Mouse (Mus musculus) liver, embryonic 16.5 days (tissue): ENCODE data around the gene Cyp1a2. TPM values are rescaled to one million over a fixed set of nuclear protein-coding genes. Genes with fewer than 3 reads are reported as not detected.

Experiments used
- ATAC-seq: fragments of 200-750 bp; cut with Nextera tagmentation; 2 replicates; pipeline ENCODE4 v1.8.0; 2017; ENCODE audit warnings: low read depth, mild to moderate bottlenecking, moderate number of reproducible peaks, moderate library complexity
- H3K27ac ChIP-seq: fragments of 300-500 bp; sonication (generic); 2 replicates; pipeline ENCODE4 v1.5.1; 2014; ENCODE audit warnings: mild to moderate bottlenecking, low read length
- H3K27me3 ChIP-seq: fragments of 300-500 bp; sonication (generic); 2 replicates; pipeline ENCODE4 v1.6.1; 2014; ENCODE audit warnings: low read depth, low read length, mixed read lengths; ENCODE audit not compliant: control insufficient read depth, insufficient read depth
- H3K36me3 ChIP-seq: fragments of 300-500 bp; sonication (generic); 2 replicates; pipeline ENCODE4 v1.6.1; 2014; ENCODE audit warnings: mild to moderate bottlenecking; ENCODE audit not compliant: control insufficient read depth, insufficient read depth
- H3K4me1 ChIP-seq: fragments of 300-500 bp; sonication (generic); 2 replicates; pipeline ENCODE4 v1.6.1; 2014; ENCODE audit warnings: low read depth, low read length, mixed read lengths; ENCODE audit not compliant: control insufficient read depth
- H3K4me2 ChIP-seq: fragments of 300-500 bp; sonication (generic); 2 replicates; pipeline ENCODE4 v1.6.1; 2014; ENCODE audit warnings: low read depth, low read length, mixed read lengths
- H3K4me3 ChIP-seq: fragments of 300-500 bp; sonication (generic); 2 replicates; pipeline ENCODE4 v1.5.1; 2014; ENCODE audit warnings: low read depth, mild to moderate bottlenecking, low read length
- H3K9ac ChIP-seq: fragments of 300-500 bp; sonication (generic); 2 replicates; pipeline ENCODE4 v1.6.1; 2014; ENCODE audit warnings: low read depth, low read length
- H3K9me3 ChIP-seq: fragments of 300-500 bp; sonication (generic); replicated peaks from 2 replicates; pipeline ENCODE4 v1.6.1; 2016; ENCODE audit warnings: low read length; ENCODE audit not compliant: control insufficient read depth
- WGBS: fragments of 180-500 bp; shearing (Covaris S2); extraction: QIAGEN DNeasy Blood & Tissue Kit; methylation state at CpG from one replicate; pipeline ENCODE4 v1.1.7; 2014; ENCODE audit not compliant: insufficient replicate concordance; 5-methylcytosine and 5-hydroxymethylcytosine counted together
- polyA plus RNA-seq: library from polyadenylated mRNA; unstranded; fragments of >200 nt; fragmentation: Nextera tagmentation; extraction: Ambion mirVana; gene quantifications from 2 replicates; pipeline ENCODE4 v1.2.1, GENCODE M21; 2015

The Cyp1a2 gene
- 0.12 TPM in 2 replicates for polyA plus RNA-seq

- WGBS = 51% methylated on average over 5 of the region's 5 CpGs
- ATAC-seq = no peak
- H3K27ac ChIP-seq = no peak within 1 kb of the TSS
Observed at GRCm38 (mm10) chr9:57683520-57683919, at the start of gene Cyp1a2. TSS of gene Cyp1a2 (minus strand) at chr9:57683703.

GRCm38 (mm10) chr9:57728312-57728711, 44.8 kb upstream of the Cyp1a2 start:
- WGBS = 83% methylated on average over 1 of the region's 1 CpGs
- H3K9ac ChIP-seq = no peak overlapping the region
- H3K27ac ChIP-seq = no peak overlapping the region
- H3K4me1 ChIP-seq = peaks cover 7% of the 10 kb centered on the region
- no peak overlapping the region for H3K4me2 ChIP-seq
- H3K27me3 ChIP-seq = no peaks in the 10 kb centered on the region
- no peak overlapping the region for H3K4me3 ChIP-seq
- peaks cover 21% of the 10 kb centered on the region for H3K36me3 ChIP-seq
- no peak for ATAC-seq
- no peaks in the 10 kb centered on the region for H3K9me3 ChIP-seq

More at GRCm38 (mm10) chr9:57683520-57683919, at the start of gene Cyp1a2:
- Histone ChIP-seq H3K36me3 (no peaks in the 10 kb centered on the region), H3K9me3 (no peaks in the 10 kb centered on the region), H3K4me2 (no peak within 1 kb of the TSS), H3K9ac (no peak within 1 kb of the TSS), H3K27me3 (no peaks in the 10 kb centered on the region), H3K4me3 (no peak within 1 kb of the TSS), H3K4me1 (no peaks in the 10 kb centered on the region)

- H3K4me1 ChIP-seq = peaks cover 11% of the 10 kb centered on the region
- H3K27ac ChIP-seq = no peak overlapping the region
- no peak overlapping the region for H3K4me3 ChIP-seq
- H3K4me2 ChIP-seq = no peak overlapping the region
- no peak overlapping the region for H3K9ac ChIP-seq
- no peaks in the 10 kb centered on the region for H3K9me3 ChIP-seq
- no peak for ATAC-seq
- 78% methylated on average over 3 of the region's 3 CpGs for WGBS
- H3K36me3 ChIP-seq = peaks cover 27% of the 10 kb centered on the region
- H3K27me3 ChIP-seq = no peaks in the 10 kb centered on the region
Observed at GRCm38 (mm10) chr9:57724701-57725100, 41.2 kb upstream of the Cyp1a2 start.

GRCm38 (mm10) chr9:57723796-57724195, 40.3 kb upstream of the Cyp1a2 start:
- Histone ChIP-seq H3K27ac (peak overlapping the region; percentile 83), H3K4me1 (peaks cover 11% of the 10 kb centered on the region), H3K9ac (no peak overlapping the region), H3K9me3 (no peaks in the 10 kb centered on the region), H3K4me2 (peak overlapping the region; percentile 11; the same call in 1 of the 2 replicates), H3K36me3 (peaks cover 24% of the 10 kb centered on the region), H3K4me3 (no peak overlapping the region), H3K27me3 (no peaks in the 10 kb centered on the region)
- ATAC-seq = no peak
- 68% methylated on average over 5 of the region's 5 CpGs for WGBS

- 56% methylated on average over 5 of the region's 5 CpGs for WGBS
- peak; percentile 88 for ATAC-seq
- Histone ChIP-seq H3K4me1 (peaks cover 11% of the 10 kb centered on the region), H3K27ac (peak overlapping the region; percentile 83), H3K9me3 (no peaks in the 10 kb centered on the region), H3K27me3 (no peaks in the 10 kb centered on the region), H3K4me3 (no peak overlapping the region), H3K9ac (no peak overlapping the region), H3K36me3 (peaks cover 25% of the 10 kb centered on the region), H3K4me2 (peak overlapping the region; percentile 11; the same call in 1 of the 2 replicates)
Observed at GRCm38 (mm10) chr9:57723315-57723715, 39.8 kb upstream of the Cyp1a2 start.

GRCm38 (mm10) chr9:57722371-57722770, 38.9 kb upstream of the Cyp1a2 start:
- Histone ChIP-seq H3K27ac (no peak overlapping the region), H3K4me2 (no peak overlapping the region), H3K9ac (no peak overlapping the region), H3K9me3 (no peaks in the 10 kb centered on the region), H3K27me3 (no peaks in the 10 kb centered on the region), H3K36me3 (peaks cover 18% of the 10 kb centered on the region), H3K4me1 (peaks cover 11% of the 10 kb centered on the region), H3K4me3 (no peak overlapping the region)
- 71% methylated on average over 1 of the region's 1 CpGs for WGBS
- ATAC-seq = no peak

GRCm38 (mm10) chr9:57720736-57721135, 37.2 kb upstream of the Cyp1a2 start:
- H3K4me2 ChIP-seq = no peak overlapping the region
- H3K9ac ChIP-seq = no peak overlapping the region
- H3K9me3 ChIP-seq = no peaks in the 10 kb centered on the region
- no peaks in the 10 kb centered on the region for H3K27me3 ChIP-seq
- 74% methylated on average over 3 of the region's 3 CpGs for WGBS
- peaks cover 20% of the 10 kb centered on the region for H3K36me3 ChIP-seq
- ATAC-seq = no peak
- H3K4me3 ChIP-seq = no peak overlapping the region
- H3K4me1 ChIP-seq = peaks cover 5% of the 10 kb centered on the region
- H3K27ac ChIP-seq = no peak overlapping the region

GRCm38 (mm10) chr9:57718408-57718807, 34.9 kb upstream of the Cyp1a2 start:
- Histone ChIP-seq H3K9ac (no peak overlapping the region), H3K4me3 (no peak overlapping the region), H3K4me2 (no peak overlapping the region), H3K27me3 (no peaks in the 10 kb centered on the region), H3K27ac (no peak overlapping the region), H3K9me3 (no peaks in the 10 kb centered on the region), H3K4me1 (peaks cover 3% of the 10 kb centered on the region), H3K36me3 (peaks cover 33% of the 10 kb centered on the region)
- WGBS = 88% methylated on average over 7 of the region's 7 CpGs
- no peak for ATAC-seq

GRCm38 (mm10) chr9:57712194-57712593, 28.7 kb upstream of the Cyp1a2 start:
- Histone ChIP-seq H3K36me3 (peaks cover 27% of the 10 kb centered on the region), H3K9ac (no peak overlapping the region), H3K4me2 (no peak overlapping the region), H3K9me3 (no peaks in the 10 kb centered on the region), H3K4me1 (peaks cover 3% of the 10 kb centered on the region), H3K27ac (no peak overlapping the region), H3K4me3 (no peak overlapping the region), H3K27me3 (no peaks in the 10 kb centered on the region)
- 71% methylated on average over 2 of the region's 2 CpGs for WGBS
- ATAC-seq = no peak
